Mouse (Mus musculus): ENCODE measurements around the gene Aldh1a2.

The Aldh1a2 gene

DNA sequence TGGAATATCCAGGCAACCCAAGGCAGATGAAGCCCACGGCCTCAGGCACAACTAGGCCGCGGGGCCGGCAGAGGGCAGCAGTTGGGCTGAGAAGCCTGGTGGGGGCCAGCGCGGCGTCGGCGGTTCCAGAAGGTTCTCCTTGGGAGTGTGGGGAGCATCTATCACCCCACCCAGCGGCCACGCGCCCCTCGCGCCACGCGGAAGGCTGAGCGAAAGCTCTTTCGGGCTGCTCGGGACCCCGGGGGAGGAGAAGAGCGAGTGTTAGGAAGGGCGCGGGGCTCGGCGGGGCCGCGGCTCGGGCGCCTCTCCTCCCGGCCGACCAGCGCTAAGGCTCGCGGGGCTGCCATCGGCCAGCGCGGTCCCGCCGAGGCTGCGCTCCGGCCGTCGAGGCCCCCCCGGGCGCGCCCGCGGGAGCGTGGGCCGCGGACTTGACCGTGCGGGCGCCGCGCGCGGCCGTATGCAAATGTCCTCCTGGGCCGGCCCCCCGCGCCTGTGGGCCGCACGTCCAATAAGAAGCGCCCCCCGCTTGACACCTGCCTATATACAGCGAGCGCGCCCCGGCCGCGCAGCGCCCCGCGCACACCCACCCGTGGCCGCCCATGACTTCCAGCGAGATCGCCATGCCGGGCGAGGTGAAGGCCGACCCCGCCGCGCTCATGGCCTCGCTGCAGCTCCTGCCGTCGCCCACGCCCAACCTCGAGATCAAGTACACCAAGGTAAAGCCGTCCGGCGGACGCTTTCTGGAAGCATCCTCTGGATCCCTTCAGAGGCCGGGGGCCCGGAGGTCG is at the start of gene Aldh1a2:
Aldh1a2 (plus strand) TSS at position 542 of the 788 bp plus-strand sequence.
- no peak for DNase-seq

DNA sequence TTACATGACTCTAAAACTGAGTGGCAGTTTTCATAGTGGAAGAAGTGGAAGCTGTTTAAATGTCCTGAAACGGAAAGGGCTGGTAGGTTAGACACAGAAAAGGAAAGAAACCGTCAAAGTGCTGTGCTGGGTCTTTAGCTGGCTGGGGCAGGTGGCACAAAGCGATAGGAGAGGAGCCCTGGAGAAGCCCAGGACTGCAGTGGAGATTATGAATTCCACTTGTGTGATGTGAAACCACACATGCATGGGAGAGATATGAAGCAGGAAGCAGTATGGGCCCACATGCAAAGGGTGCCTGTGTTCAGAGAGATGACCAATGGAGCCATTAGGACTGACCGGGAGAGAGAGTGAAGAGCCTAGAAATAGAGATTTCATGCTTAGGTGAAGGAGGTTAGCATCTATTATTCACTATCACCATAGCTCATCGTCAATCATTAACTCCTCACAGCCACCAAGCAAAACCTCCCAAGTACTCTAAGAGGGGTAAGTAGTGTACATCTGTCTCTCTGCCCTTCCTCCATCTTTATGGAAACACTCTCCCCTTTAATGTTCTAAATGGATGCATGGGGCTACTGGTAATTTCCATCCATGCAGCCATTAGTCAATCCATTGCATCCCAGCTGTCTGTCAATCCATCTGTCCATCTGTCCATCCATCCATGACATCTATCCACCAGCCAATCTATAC is 49.4 kb upstream of the Aldh1a2 start:
- DNase-seq: no peak

DNA sequence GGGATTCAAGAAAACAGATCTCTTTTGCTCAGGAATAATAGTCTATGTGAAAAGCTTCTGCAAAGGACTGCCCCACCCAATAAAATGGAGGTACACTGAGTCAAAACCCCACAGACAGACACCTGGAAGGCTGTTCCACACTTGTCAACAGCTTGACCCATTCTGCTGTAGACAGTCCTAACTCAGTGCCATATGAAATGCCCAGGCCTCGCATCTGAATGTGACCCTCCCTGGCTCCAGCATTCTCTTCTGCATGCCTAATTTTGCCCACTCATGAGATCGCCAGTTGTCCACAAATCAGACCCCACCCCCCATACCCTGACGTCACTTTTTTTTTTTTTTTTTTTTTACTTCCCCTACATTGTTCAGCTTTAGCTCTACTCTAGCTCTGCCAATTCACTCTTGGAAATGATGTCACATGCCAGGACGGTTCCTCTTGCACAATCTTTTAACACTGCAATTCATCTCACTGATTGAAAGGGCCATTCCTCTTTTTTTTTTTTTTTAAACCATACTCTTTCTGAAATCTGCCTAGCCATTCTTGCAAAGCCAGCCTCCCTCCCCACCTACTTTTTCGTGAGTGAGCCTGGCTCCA is 48.6 kb upstream of the Aldh1a2 start:
- DNase-seq: no peak

DNA sequence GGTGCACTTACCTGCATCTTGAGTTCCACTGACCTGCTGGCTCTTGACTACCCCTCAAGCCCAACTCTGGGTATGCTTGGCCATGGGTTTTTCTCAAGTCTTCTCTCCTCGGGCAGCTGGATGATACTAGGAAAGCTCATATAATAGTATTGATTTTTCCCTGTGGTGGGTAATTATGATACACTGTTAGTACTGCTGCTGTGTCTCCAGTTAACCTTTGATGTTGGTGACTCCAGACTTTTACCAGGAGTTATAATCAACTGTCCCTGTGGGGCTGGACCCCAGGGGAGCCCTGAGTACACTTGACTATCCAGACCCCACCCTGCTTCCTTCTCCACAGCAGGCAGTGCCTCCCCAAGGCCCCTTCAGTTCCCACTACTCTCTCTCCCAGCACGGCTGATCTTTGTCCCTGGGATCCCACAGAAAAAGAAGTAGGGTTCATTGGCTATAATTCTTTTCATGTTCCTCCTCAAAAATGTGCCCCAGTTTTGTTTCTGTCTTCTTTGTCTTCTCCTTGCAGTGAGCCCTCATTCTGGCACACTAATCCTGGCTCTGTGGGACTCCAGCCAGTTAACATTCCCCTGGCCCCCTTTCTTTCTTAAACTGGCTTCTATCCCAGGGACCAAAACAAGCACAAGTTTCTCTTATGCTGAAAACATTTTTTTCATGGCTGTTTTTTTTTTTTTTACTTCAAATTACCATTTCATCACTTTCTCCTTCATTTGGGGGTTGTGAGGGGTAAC is 47.9 kb upstream of the Aldh1a2 start:
- peak; percentile 12 for DNase-seq

DNA sequence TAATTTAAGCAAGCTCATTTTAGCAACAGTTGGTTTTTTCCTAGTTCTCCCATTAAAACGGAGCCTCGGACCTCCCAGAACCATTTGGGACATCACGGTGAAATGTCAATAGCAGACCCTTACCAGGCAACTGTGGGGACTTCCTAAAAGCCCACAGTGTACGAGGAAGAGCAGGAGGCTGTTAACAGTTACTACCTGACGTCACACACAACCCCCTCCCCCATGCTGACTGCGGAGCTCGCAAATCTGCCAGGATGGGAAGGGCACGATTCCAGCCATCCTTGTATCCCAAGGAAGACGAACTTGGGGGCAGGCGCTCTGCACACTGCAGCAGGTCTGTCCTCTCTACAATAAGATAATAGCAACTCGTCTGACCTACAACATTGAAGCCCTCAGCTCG is 47.1 kb upstream of the Aldh1a2 start, which contains the start of gene Aqp9:
Aqp9 (minus strand) TSS at position 172 of the 400 bp plus-strand sequence.
- no peak for DNase-seq

DNA sequence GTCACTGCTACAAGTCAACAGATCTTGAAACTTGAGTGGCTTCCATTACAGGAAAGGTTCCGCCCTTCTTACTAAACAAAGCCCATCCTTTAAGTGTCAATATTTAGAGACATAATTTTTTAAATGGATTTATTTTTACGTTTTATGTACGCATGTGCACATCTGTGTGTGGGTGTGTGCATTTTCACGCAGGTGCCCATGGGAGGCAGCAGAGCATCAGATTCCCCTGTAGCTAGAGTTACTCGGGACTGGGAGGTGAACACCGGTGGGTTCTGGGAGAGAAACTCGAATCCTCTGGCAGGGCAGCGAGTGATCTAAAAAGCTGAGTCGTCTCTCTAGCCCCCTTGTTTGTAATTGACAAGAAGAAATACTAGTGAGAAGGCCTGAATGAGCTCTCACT is 42.1 kb upstream of the Aldh1a2 start:
- no peak for DNase-seq

DNA sequence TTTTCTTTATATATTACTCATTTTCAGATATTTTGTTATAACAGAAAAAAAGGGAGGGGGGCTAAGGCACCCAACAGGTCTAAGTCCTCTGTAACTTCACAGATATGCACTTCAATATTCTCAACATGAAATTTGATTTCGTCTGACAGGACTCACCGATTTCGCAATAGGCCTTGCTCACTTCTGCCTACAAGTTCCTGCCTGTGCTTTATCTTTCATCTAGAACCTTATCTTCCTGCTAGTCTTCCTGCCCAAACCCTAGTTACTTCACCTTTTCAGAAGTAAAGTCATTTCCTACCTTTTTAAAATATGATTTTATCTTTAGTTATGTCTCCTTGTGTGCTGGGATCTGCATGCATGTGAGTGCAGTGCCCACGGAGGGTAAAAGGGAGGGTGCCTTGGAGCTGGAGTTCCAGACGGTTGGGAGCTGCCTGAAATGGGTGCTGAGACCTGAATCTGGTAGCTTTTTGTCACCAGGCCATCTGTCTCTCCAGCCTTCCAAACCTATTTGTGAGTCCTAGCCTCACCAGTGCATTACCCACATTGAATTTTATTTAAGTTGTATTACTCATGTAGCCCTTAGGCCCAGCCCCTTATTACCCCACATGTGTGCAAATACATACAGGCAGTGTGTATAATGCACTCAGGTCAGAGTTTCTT is 41.1 kb upstream of the Aldh1a2 start:
- no peak for DNase-seq

DNA sequence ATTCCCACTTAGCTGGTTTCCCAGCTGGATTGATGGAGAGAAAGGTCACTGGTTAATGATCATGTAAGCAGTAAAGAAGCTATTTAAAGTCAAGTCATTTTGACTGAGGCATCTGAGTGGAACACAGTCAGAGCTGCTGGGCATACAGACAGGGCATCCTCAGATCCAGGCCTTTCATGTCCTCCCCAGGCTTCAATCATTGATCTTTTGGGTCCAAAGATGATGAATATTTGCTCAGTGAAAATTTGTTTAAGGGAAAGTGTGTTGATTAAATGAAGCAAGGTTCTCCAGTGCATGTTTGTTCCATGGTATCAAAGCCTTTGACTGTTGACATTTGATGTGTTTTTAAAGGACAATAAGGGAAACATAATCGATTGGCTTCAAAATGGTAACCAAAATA is 39.9 kb upstream of the Aldh1a2 start:
- DNase-seq: no peak

DNA sequence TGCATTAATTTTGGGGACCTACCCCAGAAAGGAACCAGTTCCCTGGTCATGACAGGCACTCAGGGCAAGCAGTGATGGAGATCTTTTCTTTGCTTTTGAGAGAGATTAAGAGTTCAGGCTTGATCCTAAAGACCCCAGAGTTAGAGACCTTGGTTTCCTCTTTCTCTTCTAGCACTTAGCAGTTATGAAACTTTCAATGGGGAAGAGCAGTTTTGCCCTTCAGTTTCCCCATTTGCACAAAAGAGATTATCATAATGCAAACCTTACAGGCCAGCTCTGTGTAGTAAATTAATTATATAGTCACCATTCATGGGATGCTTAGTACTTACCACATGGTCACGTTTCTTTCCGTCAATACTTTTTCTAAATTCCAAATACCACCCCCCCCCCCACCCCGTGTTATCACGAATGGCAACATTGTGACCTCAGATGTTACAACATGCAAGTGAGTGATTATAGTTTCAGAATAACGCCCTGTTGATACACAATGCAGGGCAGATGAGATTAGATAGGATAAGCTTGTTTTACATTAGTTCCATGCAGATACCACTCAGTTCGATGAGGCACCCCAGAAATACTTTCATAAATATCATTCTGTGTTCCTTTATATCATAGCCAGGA is 36.2 kb upstream of the Aldh1a2 start:
- DNase-seq: no peak

DNA sequence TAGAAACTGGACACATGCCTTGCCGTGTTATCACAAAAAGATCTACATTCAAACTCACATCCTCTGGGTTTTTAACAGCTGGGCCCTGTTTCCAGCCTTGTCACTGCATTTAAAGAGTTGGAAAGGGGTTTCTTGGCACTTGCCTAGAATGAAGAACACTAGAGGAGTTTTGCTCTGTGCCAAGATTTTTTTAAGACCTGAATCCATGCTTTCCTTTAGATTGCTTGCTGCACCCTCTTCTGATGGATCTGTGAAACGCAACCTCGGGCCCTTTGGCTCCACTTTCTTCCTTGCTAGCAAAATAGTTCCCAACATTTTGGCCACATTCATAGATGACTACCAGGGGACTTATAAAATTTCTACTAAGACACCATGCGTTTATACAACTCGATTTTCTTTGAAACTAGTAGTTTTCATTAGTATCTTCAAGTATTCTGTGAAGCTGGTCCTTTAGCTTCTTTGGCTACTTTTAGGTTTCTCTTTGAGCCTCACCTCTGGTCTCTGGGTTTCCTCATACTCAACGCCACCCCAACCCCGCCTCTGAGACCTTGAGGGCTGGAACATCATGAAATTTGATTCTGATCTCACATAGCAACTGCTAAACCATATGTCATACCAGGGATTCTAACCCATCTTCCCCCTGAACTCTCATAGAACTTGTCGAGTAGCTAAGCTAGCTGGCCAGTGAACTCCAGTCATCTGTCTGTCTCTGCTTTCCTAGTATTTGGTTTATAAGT is 35.5 kb upstream of the Aldh1a2 start:
- no peak for DNase-seq

DNA sequence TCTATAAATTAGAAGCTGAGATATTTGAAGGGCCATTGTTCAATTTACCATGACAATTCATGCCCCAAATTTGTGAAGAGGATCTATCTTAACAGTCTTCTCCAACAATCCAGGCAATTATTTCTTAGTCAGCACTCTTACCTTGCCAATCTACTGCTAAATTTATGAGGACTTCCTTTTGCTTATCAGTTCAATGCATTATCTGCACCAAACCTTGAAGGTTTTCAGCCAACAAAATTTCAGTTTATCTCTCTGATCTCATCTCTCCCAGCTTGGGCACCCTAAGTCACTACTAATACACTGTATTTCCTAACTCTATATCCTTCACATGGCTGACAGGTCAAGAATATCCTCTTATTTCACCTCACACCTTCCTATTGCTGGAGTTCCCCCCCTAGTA is 30.3 kb upstream of the Aldh1a2 start:
- DNase-seq: no peak

DNA sequence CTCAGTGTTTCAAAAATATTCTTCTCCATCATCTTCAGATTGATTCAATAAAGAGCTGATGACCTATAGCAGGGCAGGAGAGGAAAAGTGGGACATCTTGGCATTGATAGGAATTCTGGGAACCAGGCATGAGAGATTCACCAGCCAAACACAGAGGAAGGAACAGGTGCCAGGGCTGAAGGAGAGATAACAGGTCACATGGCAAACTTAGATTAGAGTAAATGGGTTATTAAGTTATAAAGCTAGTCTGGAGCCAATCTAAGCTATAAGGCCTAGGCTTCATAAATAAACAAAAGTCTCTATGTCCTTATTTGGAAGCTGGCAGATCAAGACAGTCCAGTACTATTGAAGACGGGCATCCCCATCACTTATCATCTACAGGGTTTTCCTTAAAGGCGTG is 29.8 kb upstream of the Aldh1a2 start:
- no peak for DNase-seq

DNA sequence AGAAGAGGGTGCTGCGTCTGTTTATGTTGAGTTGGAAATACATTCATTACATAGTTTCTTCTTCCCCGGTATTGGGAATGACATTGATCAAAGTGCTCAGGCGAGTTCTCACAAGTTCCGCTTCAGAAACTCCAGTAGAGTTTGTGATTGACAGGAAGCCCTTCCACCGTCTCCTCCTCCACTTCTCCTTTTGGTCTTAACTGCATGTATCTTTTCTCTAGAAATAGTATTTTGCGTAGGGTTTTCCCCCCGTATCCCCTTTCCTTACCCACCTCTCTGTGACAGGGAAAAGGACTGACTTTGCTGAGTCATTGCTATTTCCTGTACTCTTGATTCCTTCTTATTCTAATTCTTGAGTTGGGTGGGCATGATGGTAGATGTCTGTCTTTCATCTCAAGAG is 28.2 kb upstream of the Aldh1a2 start:
- no peak for DNase-seq

DNA sequence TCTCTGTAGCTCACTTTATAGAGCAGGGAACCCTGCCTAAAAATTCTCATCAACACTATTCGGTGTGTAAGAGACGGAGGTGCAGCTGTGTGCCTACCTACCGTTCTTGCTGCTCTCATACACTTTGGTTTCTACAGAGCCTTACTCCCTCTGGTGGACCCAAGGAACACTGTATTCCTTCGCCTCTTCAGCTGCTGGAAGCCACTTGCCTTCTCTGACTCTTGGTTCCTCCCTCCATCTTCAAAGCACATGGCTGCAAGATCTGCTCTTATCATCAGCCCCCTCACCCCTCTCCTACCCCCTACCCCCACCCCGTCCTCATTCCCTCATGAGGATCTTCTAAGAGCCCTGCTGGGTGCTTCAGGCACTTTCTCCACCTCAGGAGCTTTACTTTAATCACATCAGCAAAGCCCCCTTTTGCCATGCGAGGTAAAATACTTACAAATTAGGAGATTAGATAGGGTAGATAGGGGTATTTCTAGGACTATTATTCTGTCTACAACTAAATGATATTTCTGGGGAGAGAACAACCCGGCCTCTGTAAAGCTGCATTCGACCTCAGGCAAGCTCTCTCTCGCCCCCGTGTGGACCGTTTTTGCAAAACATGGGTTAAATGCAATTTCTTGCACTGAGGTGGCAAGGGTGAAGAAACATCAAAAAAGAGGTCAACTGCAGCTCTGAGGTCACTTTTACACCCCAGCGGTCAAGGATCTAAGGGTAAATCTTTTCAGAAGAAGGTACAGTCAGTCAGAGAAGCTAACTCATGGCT is 26.8 kb upstream of the Aldh1a2 start:
- peak; percentile 7 for DNase-seq

DNA sequence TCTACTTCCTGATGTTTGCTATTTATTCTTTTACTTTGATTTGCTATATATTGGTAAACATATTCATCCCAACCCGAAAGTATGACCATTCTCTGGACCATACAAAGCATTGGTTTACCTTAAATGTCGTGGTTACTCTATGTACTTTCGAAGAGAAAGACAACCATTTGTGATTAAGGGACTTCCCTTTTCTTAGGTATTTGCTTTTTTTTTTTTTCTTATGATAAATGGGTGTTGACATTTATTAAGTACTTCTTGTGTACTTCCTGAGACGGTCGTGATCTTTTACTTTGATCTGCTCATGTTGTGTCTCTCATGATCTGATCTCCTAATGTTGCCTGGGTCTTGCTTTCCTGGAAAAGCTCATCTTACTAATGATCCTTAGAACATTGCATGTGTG is 16.8 kb upstream of the Aldh1a2 start:
- DNase-seq: no peak

DNA sequence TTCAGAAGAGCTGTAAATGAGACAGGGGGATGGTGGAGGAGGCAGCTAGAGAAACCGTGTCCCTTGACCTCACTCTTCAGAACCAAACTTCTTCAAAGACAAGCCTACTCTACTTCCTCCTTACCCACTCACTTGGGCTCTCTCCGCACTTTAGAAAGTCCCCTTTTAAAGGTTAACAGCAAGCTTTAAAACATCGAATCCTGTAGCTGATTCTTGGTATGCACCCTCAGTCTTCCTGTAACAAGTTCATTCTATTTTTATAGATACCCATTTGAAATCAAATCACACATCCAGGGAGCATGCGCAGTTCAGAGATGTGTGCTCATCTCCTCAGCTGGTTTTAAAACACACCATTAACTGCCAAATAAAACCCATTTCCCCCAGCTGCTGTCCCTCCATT is 13.3 kb upstream of the Aldh1a2 start:
- DNase-seq: no peak

DNA sequence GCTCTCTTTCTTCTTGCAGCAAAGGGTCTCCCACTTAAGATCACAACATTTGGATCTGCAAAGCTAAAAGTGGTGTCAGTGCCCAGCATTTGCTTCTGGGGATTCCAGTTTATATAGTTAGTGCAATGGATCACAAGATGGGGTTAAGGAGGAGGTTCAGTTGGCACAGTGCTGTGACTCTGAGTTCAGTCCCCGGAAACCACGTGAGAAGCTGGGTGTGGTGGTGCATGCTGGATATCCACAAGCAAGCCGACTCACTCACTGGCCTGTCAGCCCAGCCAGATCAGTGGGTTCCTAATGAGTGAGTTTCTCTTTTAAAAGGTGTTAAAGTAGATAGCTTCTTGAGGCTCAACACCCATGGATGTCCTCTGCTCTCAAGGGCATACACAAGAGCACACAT is 6.3 kb upstream of the Aldh1a2 start:
- DNase-seq: no peak

DNA sequence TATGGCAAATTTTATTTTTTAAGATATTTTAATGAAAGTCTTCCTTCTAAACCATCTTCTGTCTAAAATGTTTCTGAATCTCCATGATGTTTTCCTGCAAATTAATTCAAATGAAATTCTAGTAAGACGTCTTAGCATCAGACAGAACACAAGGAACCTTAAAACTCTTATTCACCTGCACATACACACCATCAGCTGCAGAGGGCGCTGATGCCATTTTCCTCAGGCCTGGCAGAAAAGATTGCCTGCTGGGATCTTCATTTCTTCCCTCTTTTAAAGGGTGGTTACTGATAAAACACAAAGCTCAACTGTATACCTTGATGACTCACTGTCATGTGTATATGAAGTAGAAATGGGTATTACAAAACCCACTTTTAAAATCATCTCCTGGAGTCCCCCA is 4.7 kb upstream of the Aldh1a2 start:
- DNase-seq: no peak

DNA sequence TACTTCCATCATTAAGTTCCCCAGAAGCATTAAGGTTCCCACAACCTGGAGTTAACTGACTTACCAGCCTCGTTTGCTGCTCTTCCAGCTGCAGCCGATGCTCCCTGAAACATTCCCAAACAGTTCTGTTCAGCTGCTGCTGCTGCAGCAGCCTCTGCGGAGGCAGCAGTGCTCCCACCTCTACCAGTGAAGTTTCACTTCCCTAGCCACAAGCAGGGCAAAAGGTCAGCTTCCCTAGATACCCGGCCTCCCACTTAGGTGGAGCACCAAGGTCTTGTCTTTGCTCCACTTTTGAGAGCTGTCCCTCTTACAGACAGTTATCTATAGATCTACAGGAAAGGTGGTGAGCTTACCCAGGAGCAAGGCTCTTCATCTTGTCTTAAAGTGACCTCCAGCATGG is 2.0 kb upstream of the Aldh1a2 start:
- DNase-seq: no peak

DNA sequence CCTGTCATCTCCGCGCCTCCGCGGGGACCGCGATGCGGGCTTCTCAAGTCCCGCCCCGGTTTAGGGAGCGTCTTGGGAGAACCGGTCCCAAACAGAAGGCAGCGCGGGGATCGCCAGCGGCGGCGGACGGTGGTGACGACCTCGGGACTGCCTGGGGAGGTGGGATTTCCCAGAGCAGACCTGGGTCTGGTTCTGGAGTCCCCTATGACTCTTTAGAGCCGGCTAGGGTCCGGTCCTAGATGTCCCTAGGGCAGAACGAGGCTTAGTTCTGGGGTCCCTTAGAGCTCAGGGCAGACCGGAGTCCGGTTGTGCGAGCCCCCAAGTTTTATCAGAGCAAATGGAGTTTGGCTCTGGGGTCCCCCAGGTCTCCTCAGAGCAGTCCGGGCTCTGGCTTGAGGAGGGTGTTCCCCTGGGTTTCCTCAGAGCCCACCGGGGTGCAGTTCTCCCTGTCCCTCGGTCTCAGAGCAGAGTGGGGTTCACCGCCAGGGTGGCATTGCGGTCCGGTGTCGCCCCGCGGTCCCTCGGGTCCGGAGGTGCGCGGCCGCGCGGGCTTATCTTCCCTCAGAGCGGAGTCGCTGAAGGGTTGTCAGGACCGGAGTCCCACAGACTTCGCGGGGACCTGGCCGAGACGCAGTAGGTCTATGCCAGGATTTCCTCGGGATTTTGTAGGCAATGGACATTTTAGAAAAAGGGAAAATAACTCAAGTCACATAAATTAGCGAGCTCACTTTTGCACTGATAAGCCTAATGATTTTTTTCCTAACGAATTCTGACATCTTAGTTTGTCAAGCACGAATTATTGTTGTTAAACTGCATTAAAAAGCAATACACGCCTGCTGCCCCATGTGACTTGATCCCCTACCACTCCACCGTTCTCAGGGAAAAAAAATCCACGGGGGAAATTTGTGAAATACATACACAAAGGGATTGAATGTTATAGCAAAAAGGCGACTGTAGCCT is 727 bp downstream of the Aldh1a2 start:
- DNase-seq: no peak
